Mouse (Mus musculus): ENCODE measurements around the gene Pafah1b1. TPM values are rescaled to one million over a fixed set of nuclear protein-coding genes. Genes with fewer than 3 reads are reported as not detected.

Pafah1b1 gene
- total RNA-seq, 1 experiment, result 64.6 TPM

- peak; percentile 97 for DNase-seq (ENCODE audit: low read depth, low spot score)
- peak within 1 kb of the TSS; percentile 77 to 98 for H3K4me3 ChIP-seq (ENCODE audit: insufficient read depth in 1 of 2, low read depth in 1 of 2, low read length in 2 of 2, poor library complexity in 1 of 2, severe bottlenecking in 1 of 2)
- no peaks in the 10 kb centered on the region for H3K9me3 ChIP-seq (ENCODE audit: control insufficient read depth, insufficient read depth, low read depth, low read length)
- in situ Hi-C loops (cut with MboI; ENCODE audit: low sequenced_read_pairs in 2 of 2, unreplicated experiment in 2 of 2), result no loop called here
- H3K36me3 ChIP-seq (ENCODE audit: control insufficient read depth, insufficient read depth, low read length, poor library complexity, severe bottlenecking), result peaks cover 16% of the 10 kb centered on the region
- TF ChIP-seq CHD2 (IDR thresholded peaks at IDR 0.05; ENCODE audit: low read depth, low read length) (peak; percentile 99), ZC3H11A (IDR thresholded peaks at IDR 0.05; ENCODE audit: borderline replicate concordance, low read depth, low read length) (no peak), ZNF384 (IDR thresholded peaks at IDR 0.05; ENCODE audit: low read depth, low read length) (no peak), HCFC1 (IDR thresholded peaks at IDR 0.05; ENCODE audit: borderline replicate concordance, insufficient read depth, low read length) (peak; percentile 77), MAFK (IDR thresholded peaks at IDR 0.05; ENCODE audit: insufficient read depth, low read depth, low read length) (no peak)
- H3K27ac ChIP-seq (ENCODE audit: insufficient read depth, low read depth, low read length, poor library complexity, severe bottlenecking), result peak within 1 kb of the TSS; percentile 89
- H3K4me1 ChIP-seq (ENCODE audit: control insufficient read depth in 2 of 2, insufficient read depth in 2 of 2, low read length in 2 of 2, poor library complexity in 1 of 2), result peaks cover 3 to 11% of the 10 kb centered on the region in 2 experiments; a peak in 2 of 4 replicates
- H3K9ac ChIP-seq (ENCODE audit: insufficient read depth, low read depth, low read length, poor library complexity, severe bottlenecking), result peak within 1 kb of the TSS; percentile 99
Observed at GRCm38 (mm10) chr11:74770595-74771207, 46.2 kb upstream of the Pafah1b1 start, which contains the start of gene Mettl16. Gene Mettl16 (plus strand): TSS chr11:74770830.

GRCm38 (mm10) chr11:74770037-74770436, 45.6 kb upstream of the Pafah1b1 start:
- Histone ChIP-seq H3K4me1 (ENCODE audit: control insufficient read depth in 2 of 2, insufficient read depth in 2 of 2, low read length in 2 of 2, poor library complexity in 1 of 2) (peaks cover 3 to 11% of the 10 kb centered on the region in 2 experiments; a peak in 2 of 4 replicates), H3K4me3 (ENCODE audit: insufficient read depth in 1 of 2, low read depth in 1 of 2, low read length in 2 of 2, poor library complexity in 1 of 2, severe bottlenecking in 1 of 2) (peak overlapping the region; percentile 65 to 98), H3K9ac (ENCODE audit: insufficient read depth, low read depth, low read length, poor library complexity, severe bottlenecking) (peak overlapping the region; percentile 85; the same call in 1 of the 2 replicates), H3K27ac (ENCODE audit: insufficient read depth, low read depth, low read length, poor library complexity, severe bottlenecking) (peak overlapping the region; percentile 59; the same call in 1 of the 2 replicates), H3K36me3 (ENCODE audit: control insufficient read depth, insufficient read depth, low read length, poor library complexity, severe bottlenecking) (peaks cover 15% of the 10 kb centered on the region), H3K9me3 (ENCODE audit: control insufficient read depth, insufficient read depth, low read depth, low read length) (no peaks in the 10 kb centered on the region)
- TF ChIP-seq CHD2 (IDR thresholded peaks at IDR 0.05; ENCODE audit: low read depth, low read length), result no peak
- in situ Hi-C loops (cut with MboI; ENCODE audit: low sequenced_read_pairs in 2 of 2, unreplicated experiment in 2 of 2), result no loop called here
- DNase-seq (ENCODE audit: low read depth, low spot score), result no peak

- Histone ChIP-seq H3K9me3 (ENCODE audit: control insufficient read depth, insufficient read depth, low read depth, low read length) (no peaks in the 10 kb centered on the region), H3K4me3 (ENCODE audit: insufficient read depth in 1 of 2, low read depth in 1 of 2, low read length in 2 of 2, poor library complexity in 1 of 2, severe bottlenecking in 1 of 2) (no peak overlapping the region), H3K9ac (ENCODE audit: insufficient read depth, low read depth, low read length, poor library complexity, severe bottlenecking) (no peak overlapping the region), H3K27ac (ENCODE audit: insufficient read depth, low read depth, low read length, poor library complexity, severe bottlenecking) (no peak overlapping the region), H3K36me3 (ENCODE audit: control insufficient read depth, insufficient read depth, low read length, poor library complexity, severe bottlenecking) (peaks cover under 1% of the 10 kb centered on the region; the same call in 1 of the 2 replicates), H3K4me1 (ENCODE audit: control insufficient read depth in 2 of 2, insufficient read depth in 2 of 2, low read length in 2 of 2, poor library complexity in 1 of 2) (peaks cover 3 to 24% of the 10 kb centered on the region in 2 experiments; a peak in 2 of 4 replicates)
- peak; percentile 38; the same call in 1 of the 2 replicates for TF ChIP-seq ZC3H11A (IDR thresholded peaks at IDR 0.05; ENCODE audit: borderline replicate concordance, low read depth, low read length)
- no peak for TF ChIP-seq CHD2 (IDR thresholded peaks at IDR 0.05; ENCODE audit: low read depth, low read length)
- in situ Hi-C loops (cut with MboI; ENCODE audit: low sequenced_read_pairs in 2 of 2, unreplicated experiment in 2 of 2), result no loop called here
- no peak for DNase-seq (ENCODE audit: low read depth, low spot score)
Observed at GRCm38 (mm10) chr11:74768045-74768444, 43.6 kb upstream of the Pafah1b1 start.

- Histone ChIP-seq H3K4me1 (ENCODE audit: control insufficient read depth in 2 of 2, insufficient read depth in 2 of 2, low read length in 2 of 2, poor library complexity in 1 of 2) (peaks cover 3 to 26% of the 10 kb centered on the region in 2 experiments; a peak in 2 of 4 replicates), H3K27ac (ENCODE audit: insufficient read depth, low read depth, low read length, poor library complexity, severe bottlenecking) (peak overlapping the region; percentile 64), H3K4me3 (ENCODE audit: insufficient read depth in 1 of 2, low read depth in 1 of 2, low read length in 2 of 2, poor library complexity in 1 of 2, severe bottlenecking in 1 of 2) (no peak overlapping the region), H3K9me3 (ENCODE audit: control insufficient read depth, insufficient read depth, low read depth, low read length) (no peaks in the 10 kb centered on the region), H3K9ac (ENCODE audit: insufficient read depth, low read depth, low read length, poor library complexity, severe bottlenecking) (0 out of 2 replicates have a peak overlapping the region, but pooled peaks have one; percentile 18), H3K36me3 (ENCODE audit: control insufficient read depth, insufficient read depth, low read length, poor library complexity, severe bottlenecking) (no peaks in the 10 kb centered on the region; the same call in 1 of the 2 replicates)
- TF ChIP-seq CHD2 (IDR thresholded peaks at IDR 0.05; ENCODE audit: low read depth, low read length) (no peak), HCFC1 (IDR thresholded peaks at IDR 0.05; ENCODE audit: borderline replicate concordance, insufficient read depth, low read length) (no peak), MAFK (IDR thresholded peaks at IDR 0.05; ENCODE audit: insufficient read depth, low read depth, low read length) (no peak), ZC3H11A (IDR thresholded peaks at IDR 0.05; ENCODE audit: borderline replicate concordance, low read depth, low read length) (no peak), ZNF384 (IDR thresholded peaks at IDR 0.05; ENCODE audit: low read depth, low read length) (no peak)
- in situ Hi-C loops (cut with MboI; ENCODE audit: low sequenced_read_pairs in 2 of 2, unreplicated experiment in 2 of 2), result no loop called here
- no peak for DNase-seq (ENCODE audit: low read depth, low spot score)
Observed at GRCm38 (mm10) chr11:74767469-74767868, 43.0 kb upstream of the Pafah1b1 start.

Data from ES-E14 (cell line).